Mouse (Mus musculus) CD4-positive helper T cell, adult 2 months (primary cell): Measurements from ENCODE around the gene Acss3.

Experiments
- DNase-seq: peaks from one replicate; pipeline ENCODE4 v3.0.0-alpha.2; 2012; ENCODE audit warnings: low read depth, missing footprints, low spot score

Acss3 gene

GRCm38 (mm10) chr10:107021118-107021517, 102.3 kb downstream of the Acss3 start:
- DNase-seq: no peak

GRCm38 (mm10) chr10:107011142-107011541, 112.3 kb downstream of the Acss3 start:
- DNase-seq: no peak

GRCm38 (mm10) chr10:106998052-106998625, 125.3 kb downstream of the Acss3 start:
- no peak for DNase-seq

- DNase-seq: no peak
These were observed 134.0 kb downstream of the Acss3 start for GRCm38 (mm10) chr10:106989478-106989877.

GRCm38 (mm10) chr10:106975193-106976141, 148.0 kb downstream of the Acss3 start:
- DNase-seq: no peak

- DNase-seq: no peak
These were observed 164.4 kb downstream of the Acss3 start for GRCm38 (mm10) chr10:106959026-106959425.

GRCm38 (mm10) chr10:106941380-106941779, 182.1 kb downstream of the Acss3 start:
- no peak for DNase-seq

- DNase-seq: no peak
These were observed 184.0 kb downstream of the Acss3 start for GRCm38 (mm10) chr10:106939441-106939840.

GRCm38 (mm10) chr10:106938851-106939250, 184.6 kb downstream of the Acss3 start:
- DNase-seq: no peak

- no peak for DNase-seq
These were observed 186.5 kb downstream of the Acss3 start for GRCm38 (mm10) chr10:106936996-106937395.

GRCm38 (mm10) chr10:106932571-106933073, 190.8 kb downstream of the Acss3 start:
- DNase-seq: no peak

GRCm38 (mm10) chr10:106928576-106929332, 194.7 kb downstream of the Acss3 start:
- DNase-seq: no peak

GRCm38 (mm10) chr10:106924798-106925197, 198.7 kb downstream of the Acss3 start:
- DNase-seq: no peak

- DNase-seq: no peak
These were observed 199.1 kb downstream of the Acss3 start for GRCm38 (mm10) chr10:106924334-106924733.

GRCm38 (mm10) chr10:106914822-106915221, 208.6 kb downstream of the Acss3 start:
- DNase-seq: no peak

GRCm38 (mm10) chr10:106914275-106914674, 209.2 kb downstream of the Acss3 start:
- no peak for DNase-seq

GRCm38 (mm10) chr10:106913032-106913431, 210.4 kb downstream of the Acss3 start:
- DNase-seq: no peak

GRCm38 (mm10) chr10:106910108-106910507, 213.4 kb downstream of the Acss3 start:
- no peak for DNase-seq

GRCm38 (mm10) chr10:106896351-106896750, 227.1 kb downstream of the Acss3 start:
- DNase-seq: no peak
